Mouse (Mus musculus) Patski (cell line): Measurements from ENCODE around the gene Cyb5r4. TPM values are rescaled to one million over a fixed set of nuclear protein-coding genes. Genes with fewer than 3 reads are reported as not detected.
"Not testable (repeated sequence)": the region's sequence is repeated elsewhere in the genome, so short reads cannot be mapped to it uniquely, and the experiment has no call there.

Experiments used
- ATAC-seq: fragments of 100-300 bp; one replicate; pipeline ENCODE4 v1.8.0; 2021
- CTCF ChIA-PET: fragments of 350-600 bp; sonication (Branson Sonifier 250); formaldehyde crosslinking; loops from one replicate; lab custom pipeline; 2022; ENCODE audit warnings: inconsistent platforms; lab: Charles Lee
- POLR2A ChIA-PET: fragments of 350-600 bp; sonication (Branson Sonifier 250); formaldehyde crosslinking; loops from one replicate; lab custom pipeline; 2022; ENCODE audit warnings: antibody characterized with exemption, inconsistent platforms; lab: Charles Lee
- DNase-seq: peaks from one replicate; pipeline ENCODE4 v3.0.0-alpha.2; 2011; ENCODE audit warnings: low read depth, low spot score
- H3K27me3 ChIP-seq: fragments of 371-371 bp; one replicate; pipeline ENCODE4 v1.5.1; 2021
- CTCF ChIP-seq: fragments of 100-300 bp; IDR thresholded peaks from one replicate; pipeline ENCODE4 v1.5.1; 2021
- in situ Hi-C: fragments of 300-500 bp; cut with MboI; formaldehyde crosslinking; loops from 3 replicates; pipeline ENCODE4 v1.11.1; 2018; ENCODE audit warnings: low pct_unique_long_range_greater_than_20kb, mixed read lengths
- polyA plus RNA-seq: library from polyadenylated mRNA; unstranded; gene quantifications from one replicate; pipeline ENCODE4 v1.2.3, GENCODE M21; 2021

The Cyb5r4 gene
- polyA plus RNA-seq, 1 experiment from 2014 or later, result 44.8 TPM

GRCm38 (mm10) chr9:87025764-87026163, 4.0 kb downstream of the Cyb5r4 start:
- no peak for ATAC-seq
- no peak for TF ChIP-seq CTCF
- DNase-seq, result no peak
- POLR2A ChIA-PET, result no interaction called here
- no peaks in the 10 kb centered on the region for H3K27me3 ChIP-seq
- CTCF ChIA-PET, result no interaction called here
- in situ Hi-C loops, result loop anchor here (5.0 kb wide), 1 partner anchor 227 kb away; no protein-coding TSS in a partner anchor

GRCm38 (mm10) chr9:87027423-87028084, 5.7 kb downstream of the Cyb5r4 start:
- DNase-seq, result peak; percentile 15
- CTCF ChIA-PET, result interaction anchor here (0.6 to 2.5 kb wide), 4 partner anchors 9 to 221 kb away, joined by 3 to 9 read pairs (median 4); no protein-coding TSS in a partner anchor

GRCm38 (mm10) chr9:87032196-87032595, 10.4 kb downstream of the Cyb5r4 start:
- no peak for TF ChIP-seq CTCF
- in situ Hi-C loops, result no loop called here
- ATAC-seq (peak; percentile 42), DNase-seq (peak; percentile 27)
- CTCF ChIA-PET, result no interaction called here
- no peaks in the 10 kb centered on the region for H3K27me3 ChIP-seq
- POLR2A ChIA-PET, result no interaction called here

More at GRCm38 (mm10) chr9:87027423-87028084, 5.7 kb downstream of the Cyb5r4 start:
- in situ Hi-C loops, result loop anchor here (5.0 kb wide), 1 partner anchor 225 kb away; no protein-coding TSS in a partner anchor
- TF ChIP-seq CTCF, result peak; percentile 73
- no peaks in the 10 kb centered on the region for H3K27me3 ChIP-seq
- POLR2A ChIA-PET, result no interaction called here
- peak; percentile 75 for ATAC-seq

GRCm38 (mm10) chr9:87034831-87035580, 13.2 kb downstream of the Cyb5r4 start:
- no peak for DNase-seq
- CTCF ChIA-PET, result interaction anchor here (1.5 to 1.9 kb wide), 2 partner anchors 9 to 200 kb away, joined by 4 to 5 read pairs; no protein-coding TSS in a partner anchor
- no peaks in the 10 kb centered on the region for H3K27me3 ChIP-seq
- no peak for ATAC-seq
- TF ChIP-seq CTCF, result no peak
- in situ Hi-C loops, result no loop called here
- POLR2A ChIA-PET, result no interaction called here

GRCm38 (mm10) chr9:87049425-87049824, 27.6 kb downstream of the Cyb5r4 start:
- TF ChIP-seq CTCF, result no peak
- no peaks in the 10 kb centered on the region for H3K27me3 ChIP-seq
- CTCF ChIA-PET, result no interaction called here
- DNase-seq, result no peak
- in situ Hi-C loops, result no loop called here
- POLR2A ChIA-PET, result no interaction called here
- no peak for ATAC-seq

GRCm38 (mm10) chr9:87055547-87056235, 33.9 kb downstream of the Cyb5r4 start:
- ATAC-seq (no peak), DNase-seq (no peak)
- ChIA-PET CTCF (no interaction called here), POLR2A (no interaction called here)
- H3K27me3 ChIP-seq, result no peaks in the 10 kb centered on the region
- in situ Hi-C loops, result no loop called here
- no peak for TF ChIP-seq CTCF

GRCm38 (mm10) chr9:87062337-87062736, 40.5 kb downstream of the Cyb5r4 start:
- POLR2A ChIA-PET, result no interaction called here
- no peak for TF ChIP-seq CTCF
- DNase-seq (no peak), ATAC-seq (no peak)
- in situ Hi-C loops, result no loop called here
- CTCF ChIA-PET, result interaction anchor here (1.4 kb wide), 1 partner anchor 36 kb away, joined by 3 read pairs; no protein-coding TSS in a partner anchor
- no peaks in the 10 kb centered on the region for H3K27me3 ChIP-seq

GRCm38 (mm10) chr9:87068160-87068559, 46.3 kb downstream of the Cyb5r4 start:
- in situ Hi-C loops, result no loop called here
- ATAC-seq (no peak), DNase-seq (no peak)
- ChIA-PET POLR2A (no interaction called here), CTCF (interaction anchor here (0.6 kb wide), 1 partner anchor 11 kb away, joined by 3 read pairs; no protein-coding TSS in a partner anchor)
- TF ChIP-seq CTCF, result no peak
- H3K27me3 ChIP-seq, result no peaks in the 10 kb centered on the region

GRCm38 (mm10) chr9:87071566-87071965, 49.8 kb downstream of the Cyb5r4 start:
- CTCF ChIA-PET, ATAC-seq, H3K27me3 ChIP-seq, DNase-seq, in situ Hi-C loops, POLR2A ChIA-PET: not testable (repeated sequence)

- POLR2A ChIA-PET, result no interaction called here
- no peak for TF ChIP-seq CTCF
- ATAC-seq, result no peak
- no peak for DNase-seq
- H3K27me3 ChIP-seq, result no peaks in the 10 kb centered on the region
- in situ Hi-C loops, result no loop called here
- CTCF ChIA-PET, result interaction anchor here (0.8 kb wide), 1 partner anchor 20 kb away, joined by 4 read pairs; no protein-coding TSS in a partner anchor
These were observed 56.1 kb downstream of the Cyb5r4 start for GRCm38 (mm10) chr9:87077919-87078318.
